Mouse (Mus musculus): Measurements from ENCODE around the gene Aif1. TPM values are rescaled to one million over a fixed set of nuclear protein-coding genes. Genes with fewer than 3 reads are reported as not detected.
"Not testable (repeated sequence)": the region's sequence is repeated elsewhere in the genome, so short reads cannot be mapped to it uniquely, and the experiment has no call there.

Aif1 gene
- polyA plus RNA-seq, 1 experiment: 420 TPM

- TF ChIP-seq POLR2A (IDR thresholded peaks at IDR 0.05; ENCODE audit: borderline replicate concordance, low read depth, low read length) (no peak), CTCF (IDR thresholded peaks at IDR 0.05; ENCODE audit: low read depth, low read length) (no peak)
- peaks cover 8% of the 10 kb centered on the region for H3K4me1 ChIP-seq (ENCODE audit: control insufficient read depth, insufficient read depth, low read length)
Measured at GRCm38 (mm10) chr17:35134801-35135590, 40.9 kb downstream of the Aif1 start, which contains the start of gene Bag6. TSS of gene Bag6 (plus strand) at chr17:35135178.

DNA sequence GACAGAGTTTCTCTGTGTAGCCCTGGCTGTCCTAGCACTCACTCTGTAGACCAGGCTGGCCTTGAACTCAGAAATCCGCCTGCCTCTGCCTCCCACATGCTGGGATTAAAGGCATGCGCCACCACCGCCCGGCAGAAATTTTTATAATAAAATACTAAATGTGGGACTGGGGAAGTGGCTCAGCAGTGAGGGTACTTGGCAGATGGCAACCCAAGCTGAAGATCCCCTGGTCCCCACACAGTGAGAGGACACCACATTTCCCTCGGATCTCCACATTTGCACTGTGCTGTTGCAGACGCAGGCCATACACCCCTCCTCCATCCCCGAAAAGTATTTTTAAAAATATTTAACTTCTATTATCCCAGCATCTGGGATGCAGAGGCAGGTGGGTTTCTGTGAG is 42.4 kb downstream of the Aif1 start:
- Histone ChIP-seq H3K27ac (ENCODE audit: insufficient read depth, low read depth, low read length) (no peak overlapping the region), H3K4me1 (ENCODE audit: control insufficient read depth, insufficient read depth, low read length) (peaks cover 8% of the 10 kb centered on the region), H3K4me3 (ENCODE audit: insufficient read depth, low read length) (no peak overlapping the region)
- TF ChIP-seq CTCF (IDR thresholded peaks at IDR 0.05; ENCODE audit: low read depth, low read length): no peak
- no peak for TF ChIP-seq POLR2A (IDR thresholded peaks at IDR 0.05; ENCODE audit: borderline replicate concordance, low read depth, low read length)

More at GRCm38 (mm10) chr17:35134801-35135590, 40.9 kb downstream of the Aif1 start, which contains the start of gene Bag6:
- Histone ChIP-seq H3K27ac (ENCODE audit: insufficient read depth, low read depth, low read length) (peak within 1 kb of the TSS; percentile 93), H3K4me3 (ENCODE audit: insufficient read depth, low read length) (peak within 1 kb of the TSS; percentile 86)

DNA sequence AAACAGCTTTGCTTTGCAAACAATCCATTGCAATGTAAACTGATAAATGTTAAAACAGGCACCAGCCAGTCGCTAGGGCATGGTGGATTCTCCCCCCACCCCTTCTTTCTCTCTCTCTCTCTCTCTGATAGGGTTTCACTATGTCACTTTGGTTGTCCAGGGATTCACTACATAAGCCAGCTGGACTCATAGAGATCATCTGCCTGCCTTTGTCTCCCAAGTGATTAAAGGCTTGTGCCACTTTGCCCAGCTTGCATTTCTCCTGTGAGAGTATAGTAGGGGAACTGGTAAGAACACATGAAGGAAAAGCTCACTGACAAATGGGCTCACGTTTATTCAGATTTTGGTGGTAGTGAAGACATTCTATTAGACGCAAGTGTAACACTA is 43.7 kb downstream of the Aif1 start:
- Histone ChIP-seq H3K27ac (ENCODE audit: insufficient read depth, low read depth, low read length) (no peak overlapping the region), H3K4me3 (ENCODE audit: insufficient read depth, low read length) (no peak overlapping the region), H3K4me1 (ENCODE audit: control insufficient read depth, insufficient read depth, low read length) (peaks cover 12% of the 10 kb centered on the region)
- no peak for TF ChIP-seq POLR2A (IDR thresholded peaks at IDR 0.05; ENCODE audit: borderline replicate concordance, low read depth, low read length)
- TF ChIP-seq CTCF (IDR thresholded peaks at IDR 0.05; ENCODE audit: low read depth, low read length): no peak

- Histone ChIP-seq H3K4me3 (ENCODE audit: insufficient read depth, low read length) (no peak within 1 kb of the TSS), H3K4me1 (ENCODE audit: control insufficient read depth, insufficient read depth, low read length) (peaks cover 11% of the 10 kb centered on the region), H3K27ac (ENCODE audit: insufficient read depth, low read depth, low read length) (no peak within 1 kb of the TSS)
- TF ChIP-seq POLR2A (IDR thresholded peaks at IDR 0.05; ENCODE audit: borderline replicate concordance, low read depth, low read length) (no peak), CTCF (IDR thresholded peaks at IDR 0.05; ENCODE audit: low read depth, low read length) (no peak)
Measured at GRCm38 (mm10) chr17:35131500-35132173, 44.2 kb downstream of the Aif1 start, which contains the start of gene Apom. TSS of gene Apom (minus strand) at chr17:35132050.

DNA sequence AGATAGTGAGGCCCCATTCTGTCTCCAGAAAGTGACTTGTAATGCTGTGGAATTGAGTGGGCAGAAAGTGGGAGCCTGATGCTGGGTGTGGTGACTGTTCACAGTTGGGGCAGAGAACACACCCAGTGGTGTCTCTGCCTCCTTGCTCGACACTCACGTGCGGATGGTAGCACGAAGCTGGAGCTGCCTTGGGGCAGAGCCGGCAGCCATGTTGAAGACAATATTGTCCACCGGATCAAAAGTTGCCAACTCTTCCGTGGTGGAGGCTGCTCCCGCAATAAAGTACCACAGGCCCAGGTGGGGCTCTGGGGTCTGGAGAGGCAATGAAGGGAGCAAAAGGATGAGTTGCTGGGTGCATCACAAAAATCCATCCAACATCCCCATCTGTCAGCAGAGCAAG is 44.8 kb downstream of the Aif1 start:
- TF ChIP-seq POLR2A (IDR thresholded peaks at IDR 0.05; ENCODE audit: borderline replicate concordance, low read depth, low read length): no peak
- no peak for TF ChIP-seq CTCF (IDR thresholded peaks at IDR 0.05; ENCODE audit: low read depth, low read length)
- no peak overlapping the region for H3K27ac ChIP-seq (ENCODE audit: insufficient read depth, low read depth, low read length)
- H3K4me1 ChIP-seq (ENCODE audit: control insufficient read depth, insufficient read depth, low read length): peaks cover 9% of the 10 kb centered on the region
- no peak overlapping the region for H3K4me3 ChIP-seq (ENCODE audit: insufficient read depth, low read length)

DNA sequence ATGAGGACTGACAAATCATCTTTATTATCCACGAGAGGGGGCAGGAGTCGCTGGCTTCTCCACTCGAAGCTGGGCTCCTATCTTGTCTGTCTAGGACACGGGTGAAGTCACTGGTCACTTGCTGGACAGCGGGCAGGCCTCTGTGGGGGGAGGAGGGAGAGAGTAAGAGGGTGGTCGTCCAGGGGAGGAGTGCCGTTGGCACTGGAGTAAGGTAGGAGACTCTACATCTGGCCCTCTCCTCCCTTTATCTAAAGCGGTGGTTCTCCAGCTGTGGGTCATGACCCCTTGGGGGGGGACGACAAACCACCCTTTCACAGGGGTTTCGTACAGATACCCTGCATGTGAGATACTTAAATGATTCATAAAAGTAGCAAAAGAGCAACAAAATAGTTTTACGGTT is 46.9 kb downstream of the Aif1 start:
- no peak for TF ChIP-seq POLR2A (IDR thresholded peaks at IDR 0.05; ENCODE audit: borderline replicate concordance, low read depth, low read length)
- TF ChIP-seq CTCF (IDR thresholded peaks at IDR 0.05; ENCODE audit: low read depth, low read length): no peak
- no peak overlapping the region for H3K27ac ChIP-seq (ENCODE audit: insufficient read depth, low read depth, low read length)
- H3K4me3 ChIP-seq (ENCODE audit: insufficient read depth, low read length): no peak overlapping the region
- H3K4me1 ChIP-seq (ENCODE audit: control insufficient read depth, insufficient read depth, low read length): peaks cover 18% of the 10 kb centered on the region

- no peak for TF ChIP-seq CTCF (IDR thresholded peaks at IDR 0.05; ENCODE audit: low read depth, low read length)
- TF ChIP-seq POLR2A (IDR thresholded peaks at IDR 0.05; ENCODE audit: borderline replicate concordance, low read depth, low read length): no peak
- peak overlapping the region; percentile 88 for H3K27ac ChIP-seq (ENCODE audit: insufficient read depth, low read depth, low read length)
- peaks cover 20% of the 10 kb centered on the region for H3K4me1 ChIP-seq (ENCODE audit: control insufficient read depth, insufficient read depth, low read length)
- peak overlapping the region; percentile 80 for H3K4me3 ChIP-seq (ENCODE audit: insufficient read depth, low read length)
Measured at GRCm38 (mm10) chr17:35127017-35127416, 48.9 kb downstream of the Aif1 start.

DNA sequence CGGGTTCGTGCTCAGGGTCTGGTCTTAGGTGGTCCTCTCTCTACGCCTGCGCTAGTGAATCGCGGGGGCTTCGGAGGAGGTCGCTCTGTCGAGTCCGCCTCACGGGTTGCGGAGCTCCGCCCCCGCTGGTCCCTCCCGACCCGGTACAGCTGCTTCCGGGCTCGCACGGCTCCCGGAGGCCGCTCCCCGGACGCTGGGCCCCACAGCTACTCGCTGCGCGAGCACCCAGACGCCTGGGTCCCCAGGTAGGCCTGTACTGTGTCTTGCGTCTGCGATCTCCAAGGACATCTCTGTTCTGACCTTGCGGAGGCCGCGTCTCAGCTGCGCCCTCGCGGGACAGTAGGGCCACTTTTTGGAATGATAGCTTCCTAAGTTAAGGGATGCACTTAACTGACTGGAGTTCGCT is 49.7 kb downstream of the Aif1 start, which contains the start of gene D17H6S53E:
D17H6S53E (plus strand) TSS at position 168 of the 406 bp plus-strand sequence.
- peaks cover 20% of the 10 kb centered on the region for H3K4me1 ChIP-seq (ENCODE audit: control insufficient read depth, insufficient read depth, low read length)
- peak within 1 kb of the TSS; percentile 88 for H3K27ac ChIP-seq (ENCODE audit: insufficient read depth, low read depth, low read length)
- TF ChIP-seq CTCF (IDR thresholded peaks at IDR 0.05; ENCODE audit: low read depth, low read length): no peak
- no peak for TF ChIP-seq POLR2A (IDR thresholded peaks at IDR 0.05; ENCODE audit: borderline replicate concordance, low read depth, low read length)
- H3K4me3 ChIP-seq (ENCODE audit: insufficient read depth, low read length): peak within 1 kb of the TSS; percentile 80

- H3K4me3 ChIP-seq (ENCODE audit: insufficient read depth, low read length): peak overlapping the region; percentile 80
- TF ChIP-seq POLR2A (IDR thresholded peaks at IDR 0.05; ENCODE audit: borderline replicate concordance, low read depth, low read length): no peak
- no peak for TF ChIP-seq CTCF (IDR thresholded peaks at IDR 0.05; ENCODE audit: low read depth, low read length)
- H3K4me1 ChIP-seq (ENCODE audit: control insufficient read depth, insufficient read depth, low read length): peaks cover 20% of the 10 kb centered on the region
- peak overlapping the region; percentile 88 for H3K27ac ChIP-seq (ENCODE audit: insufficient read depth, low read depth, low read length)
Measured at GRCm38 (mm10) chr17:35125578-35125977, 50.3 kb downstream of the Aif1 start.

DNA sequence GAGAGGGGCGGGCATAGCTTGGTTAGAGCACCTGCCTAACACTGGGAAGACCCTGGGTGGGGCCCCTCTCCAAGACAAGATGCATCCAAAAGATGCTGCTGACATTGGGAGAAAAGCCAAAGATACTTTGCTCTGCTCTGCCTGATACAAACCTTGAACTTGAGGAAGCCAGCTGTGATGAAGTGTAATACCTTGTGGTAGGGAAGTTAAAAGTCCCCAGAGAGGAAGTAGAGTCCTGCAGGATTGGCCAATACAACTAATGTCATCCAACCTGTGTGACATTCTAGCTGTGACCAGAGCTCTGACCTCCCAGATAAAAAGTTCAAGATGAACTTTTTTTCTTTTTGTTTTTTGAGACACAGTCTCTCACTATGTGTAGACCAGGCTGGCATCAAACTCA is 50.8 kb downstream of the Aif1 start:
- no peak overlapping the region for H3K4me3 ChIP-seq (ENCODE audit: insufficient read depth, low read length)
- H3K27ac ChIP-seq (ENCODE audit: insufficient read depth, low read depth, low read length): no peak overlapping the region; the same call in 1 of the 2 replicates
- H3K4me1 ChIP-seq (ENCODE audit: control insufficient read depth, insufficient read depth, low read length): peaks cover 20% of the 10 kb centered on the region
- TF ChIP-seq POLR2A (IDR thresholded peaks at IDR 0.05; ENCODE audit: borderline replicate concordance, low read depth, low read length) (no peak), CTCF (IDR thresholded peaks at IDR 0.05; ENCODE audit: low read depth, low read length) (no peak)

- H3K4me3 ChIP-seq (ENCODE audit: insufficient read depth, low read length); H3K27ac ChIP-seq (ENCODE audit: insufficient read depth, low read depth, low read length): not testable (repeated sequence)
- peaks cover 24% of the 10 kb centered on the region for H3K4me1 ChIP-seq (ENCODE audit: control insufficient read depth, insufficient read depth, low read length)
Measured at GRCm38 (mm10) chr17:35124261-35124896, 51.5 kb downstream of the Aif1 start.

DNA sequence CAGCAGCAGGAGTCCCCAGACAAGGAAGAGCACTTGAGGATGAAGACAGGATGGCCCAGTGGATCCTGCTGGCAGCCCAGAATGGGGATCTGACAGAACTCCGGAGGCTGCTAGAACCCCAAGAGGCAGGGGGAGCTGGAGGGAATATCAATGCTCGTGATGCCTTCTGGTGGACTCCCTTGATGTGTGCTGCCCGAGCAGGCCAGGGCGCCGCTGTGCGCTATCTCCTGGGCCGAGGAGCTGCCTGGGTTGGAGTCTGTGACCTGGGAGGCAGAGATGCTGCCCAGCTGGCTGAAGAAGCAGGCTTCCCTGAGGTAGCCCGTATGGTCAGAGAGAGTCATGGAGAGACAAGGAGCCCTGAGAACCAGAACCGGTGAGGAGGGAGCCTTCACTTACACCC is 52.6 kb downstream of the Aif1 start:
- H3K27ac ChIP-seq (ENCODE audit: insufficient read depth, low read depth, low read length); H3K4me3 ChIP-seq (ENCODE audit: insufficient read depth, low read length): not testable (repeated sequence)
- H3K4me1 ChIP-seq (ENCODE audit: control insufficient read depth, insufficient read depth, low read length): peaks cover 24% of the 10 kb centered on the region
